Mouse (Mus musculus) E14TG2a.4 (cell line): ENCODE data around the gene Uba52.

Experiments
- H3K27me3 ChIP-seq: 2 replicates; pipeline ENCODE4 v1.6.1; 2014; ENCODE audit warnings: low read length, control low read depth; ENCODE audit not compliant: insufficient read depth
- H3K36me3 ChIP-seq: 2 replicates; pipeline ENCODE4 v1.6.1; 2014; ENCODE audit warnings: low read length, control low read depth; ENCODE audit not compliant: insufficient read depth
- H3K4me1 ChIP-seq: replicated peaks from 2 replicates; pipeline ENCODE4 v1.6.1; 2014; ENCODE audit warnings: low read depth, low read length, control low read depth
- H3K4me3 ChIP-seq: replicated peaks from 2 replicates; pipeline ENCODE4 v1.5.1; 2014; ENCODE audit warnings: mild to moderate bottlenecking, low read length
- H3K9me3 ChIP-seq: 2 replicates; pipeline ENCODE4 v1.6.1; 2014; ENCODE audit warnings: low read length, control low read depth
- CTCF ChIP-seq: conservative IDR thresholded peaks from 2 replicates; pipeline ENCODE4 v1.5.1; 2014; ENCODE audit warnings: low read length
- NANOG ChIP-seq: IDR thresholded peaks from 2 replicates; pipeline ENCODE4 v1.6.1; 2014; ENCODE audit warnings: borderline replicate concordance, low read length, mixed read lengths
- POU5F1 ChIP-seq: IDR thresholded peaks from 2 replicates; pipeline ENCODE4 v1.6.1; 2014; ENCODE audit warnings: low read length, borderline replicate concordance

Uba52 gene

DNA sequence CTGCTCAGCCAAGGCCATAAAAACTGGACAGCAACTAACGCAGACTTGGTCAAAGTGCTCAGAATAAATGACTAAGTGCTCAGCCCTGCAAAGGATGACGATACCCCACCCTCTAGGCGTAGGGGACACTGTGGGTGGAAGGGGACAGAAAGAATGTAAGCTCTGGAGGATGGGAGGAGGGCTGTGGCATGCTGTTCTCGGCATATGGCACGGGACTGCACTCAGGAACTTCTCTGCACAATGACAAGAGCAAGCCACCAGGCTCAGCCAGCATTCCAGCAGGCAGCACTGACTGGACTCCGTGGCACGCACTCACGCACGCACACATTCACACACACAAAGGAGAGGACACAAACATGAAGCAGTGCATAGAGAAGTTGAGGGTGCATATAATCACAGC, 50.0 kb downstream of the Uba52 start:
- Histone ChIP-seq H3K36me3 (peaks cover 11% of the 10 kb centered on the region), H3K9me3 (0 out of 2 replicates have a peak, but pooled peaks cover 3% of the 10 kb centered on the region), H3K4me1 (peaks cover 15% of the 10 kb centered on the region), H3K4me3 (no peak overlapping the region), H3K27me3 (0 out of 2 replicates have a peak, but pooled peaks cover 3% of the 10 kb centered on the region)
- TF ChIP-seq NANOG (no peak), POU5F1 (no peak), CTCF (no peak)

GRCm38 (mm10) chr8:70460199-70460598, 50.4 kb downstream of the Uba52 start:
- H3K27me3 ChIP-seq: 0 out of 2 replicates have a peak, but pooled peaks cover 3% of the 10 kb centered on the region
- TF ChIP-seq CTCF (no peak), NANOG (no peak), POU5F1 (no peak)

GRCm38 (mm10) chr8:70459636-70460035, 51.0 kb downstream of the Uba52 start:
- TF ChIP-seq CTCF (peak; percentile 39), NANOG (no peak)
- 0 out of 2 replicates have a peak, but pooled peaks cover 3% of the 10 kb centered on the region for H3K9me3 ChIP-seq

More at GRCm38 (mm10) chr8:70460199-70460598, 50.4 kb downstream of the Uba52 start:
- Histone ChIP-seq H3K9me3 (0 out of 2 replicates have a peak, but pooled peaks cover 3% of the 10 kb centered on the region), H3K4me1 (peaks cover 18% of the 10 kb centered on the region), H3K36me3 (peaks cover 7% of the 10 kb centered on the region), H3K4me3 (no peak overlapping the region)

DNA sequence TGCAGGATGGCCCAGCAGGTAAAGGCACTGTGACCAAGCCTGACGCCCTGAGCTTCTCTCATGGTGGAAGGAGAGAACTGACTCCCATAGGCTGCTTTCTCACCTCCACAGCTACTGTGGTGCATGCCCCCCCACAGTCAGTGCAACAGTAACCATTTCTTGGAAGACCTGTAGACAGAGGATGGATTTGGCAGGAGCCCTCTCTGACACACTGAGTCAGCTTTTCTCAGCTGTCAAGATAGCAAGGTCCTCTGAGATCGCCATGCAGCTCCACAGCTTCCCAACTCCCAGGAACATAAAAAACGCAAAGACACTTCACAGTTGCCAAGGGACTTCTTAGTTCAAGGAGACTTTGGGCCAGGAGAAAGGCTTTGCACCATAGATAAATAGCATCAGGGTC, 52.1 kb downstream of the Uba52 start:
- Histone ChIP-seq H3K9me3 (0 out of 2 replicates have a peak, but pooled peaks cover 3% of the 10 kb centered on the region), H3K36me3 (no peaks in the 10 kb centered on the region), H3K27me3 (peaks cover 15% of the 10 kb centered on the region), H3K4me3 (no peak overlapping the region), H3K4me1 (peaks cover 20% of the 10 kb centered on the region)
- no peak for TF ChIP-seq CTCF
- no peak for TF ChIP-seq POU5F1

More at GRCm38 (mm10) chr8:70459636-70460035, 51.0 kb downstream of the Uba52 start:
- no peak overlapping the region for H3K4me3 ChIP-seq
- 0 out of 2 replicates have a peak, but pooled peaks cover 3% of the 10 kb centered on the region for H3K27me3 ChIP-seq
- peaks cover 18% of the 10 kb centered on the region for H3K4me1 ChIP-seq
- peaks cover 1% of the 10 kb centered on the region; the same call in 1 of the 2 replicates for H3K36me3 ChIP-seq
